Mouse (Mus musculus): ENCODE data around the gene Nxn. TPM values are rescaled to one million over a fixed set of nuclear protein-coding genes. Genes with fewer than 3 reads are reported as not detected.

Nxn gene
- total and polyA plus RNA-seq, 3 experiments = 52.8 to 54.3 (median 53.0) TPM

DNA sequence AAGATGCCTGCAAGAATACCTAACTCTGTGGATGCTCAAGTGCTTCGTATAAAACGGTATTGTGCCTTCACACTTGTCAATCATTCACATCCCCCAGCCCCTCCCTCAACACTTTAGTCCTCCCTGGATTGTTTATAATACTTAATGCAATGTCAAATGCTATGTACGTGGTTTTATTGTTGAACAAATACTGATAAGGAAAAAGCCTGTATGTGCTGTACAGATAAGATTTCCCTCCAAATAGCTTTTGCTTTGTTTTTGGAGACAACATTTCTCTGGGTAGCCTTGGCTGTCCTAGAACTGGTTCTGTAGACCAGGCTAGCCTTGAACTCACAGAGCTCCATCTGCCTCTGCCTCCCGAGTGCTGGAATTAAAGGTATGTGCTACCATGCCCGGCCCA lies 59.1 kb downstream of the Nxn start:
- Histone ChIP-seq H3K4me3 (ENCODE audit: control insufficient read depth in 1 of 2, insufficient read depth in 1 of 2, low read depth in 2 of 2, low read length in 2 of 2) (no peak overlapping the region), H3K9me3 (replicated peaks; ENCODE audit: insufficient read depth, low read length) (no peaks in the 10 kb centered on the region), H3K27ac (ENCODE audit: control insufficient read depth, low read depth, low read length) (no peak overlapping the region), H3K36me3 (ENCODE audit: control insufficient read depth in 1 of 2, insufficient read depth in 2 of 2, low read length in 2 of 2) (peaks cover 0 to 10% of the 10 kb centered on the region in 2 experiments; a peak in 2 of 4 replicates), H3K4me1 (ENCODE audit: control insufficient read depth in 1 of 2, insufficient read depth in 2 of 2, low read length in 2 of 2) (no peaks in the 10 kb centered on the region), H3K27me3 (ENCODE audit: control insufficient read depth in 1 of 2, insufficient read depth in 2 of 2, low read length in 2 of 2) (no peaks in the 10 kb centered on the region), H3K79me2 (ENCODE audit: control insufficient read depth, insufficient read depth, low read length, poor library complexity) (no peaks in the 10 kb centered on the region), H3K9ac (ENCODE audit: control insufficient read depth, low read depth, low read length, poor library complexity, severe bottlenecking) (no peak overlapping the region)
- TF ChIP-seq EP300 (IDR thresholded peaks at IDR 0.05; ENCODE audit: low read depth in 1 of 2, low read length in 2 of 2) = peak; percentile 60 to 68; a peak in 2 of 4 replicates
- TF ChIP-seq TCF12 (IDR thresholded peaks at IDR 0.05; ENCODE audit: low read depth, low read length) = peak; percentile 83
- 0 out of 2 replicates have a peak, but pooled peaks have one; percentile 37 for TF ChIP-seq RCOR1 (IDR thresholded peaks at IDR 0.05; ENCODE audit: low read depth, low read length)
- no peak for TF ChIP-seq ZMIZ1 (IDR thresholded peaks at IDR 0.05; ENCODE audit: low read depth, low read length)
- no peak for TF ChIP-seq CTCF (IDR thresholded peaks at IDR 0.05 in 2 of 3, conservative IDR thresholded peaks at IDR 0.05 in 1 of 3; ENCODE audit: control insufficient read depth in 1 of 3, insufficient read depth in 1 of 3, low read depth in 2 of 3, low read length in 3 of 3, poor library complexity in 1 of 3, severe bottlenecking in 1 of 3)
- TF ChIP-seq JUND (IDR thresholded peaks at IDR 0.05; ENCODE audit: low read depth, low read length) = no peak
- no peak for TF ChIP-seq RAD21 (IDR thresholded peaks at IDR 0.05; ENCODE audit: low read depth, low read length)
- no peak for TF ChIP-seq MEF2A (IDR thresholded peaks at IDR 0.05; ENCODE audit: extremely low read depth, insufficient replicate concordance, low read depth, low read length, poor library complexity, severe bottlenecking)
- TF ChIP-seq GATA1 (IDR thresholded peaks at IDR 0.05; ENCODE audit: low read depth, low read length) = peak; percentile 74
- no peak for TF ChIP-seq MXI1 (IDR thresholded peaks at IDR 0.05; ENCODE audit: low read depth, low read length)
- TF ChIP-seq TAL1 (IDR thresholded peaks at IDR 0.05; ENCODE audit: low read length) = no peak
- peak; percentile 25 for DNase-seq (ENCODE audit: low read depth, low spot score)

GRCm38 (mm10) chr11:76339141-76339540 lies 59.8 kb downstream of the Nxn start:
- no peak for TF ChIP-seq MYC (IDR thresholded peaks at IDR 0.05; ENCODE audit: low read depth, low read length)
- TF ChIP-seq HCFC1 (IDR thresholded peaks at IDR 0.05; ENCODE audit: low read depth, low read length) = no peak
- TF ChIP-seq TCF12 (IDR thresholded peaks at IDR 0.05; ENCODE audit: low read depth, low read length) = no peak
- TF ChIP-seq JUND (IDR thresholded peaks at IDR 0.05; ENCODE audit: low read depth, low read length) = no peak
- TF ChIP-seq CTCF (IDR thresholded peaks at IDR 0.05 in 2 of 3, conservative IDR thresholded peaks at IDR 0.05 in 1 of 3; ENCODE audit: control insufficient read depth in 1 of 3, insufficient read depth in 1 of 3, low read depth in 2 of 3, low read length in 3 of 3, poor library complexity in 1 of 3, severe bottlenecking in 1 of 3) = no peak
- TF ChIP-seq NRF1 (IDR thresholded peaks at IDR 0.05; ENCODE audit: insufficient read depth, low read depth, low read length, poor library complexity, severe bottlenecking) = no peak
- TF ChIP-seq POLR2AphosphoS2 (IDR thresholded peaks at IDR 0.05; ENCODE audit: low read length) = no peak
- TF ChIP-seq GABPA (IDR thresholded peaks at IDR 0.05; ENCODE audit: low read depth, low read length) = no peak
- TF ChIP-seq POLR2A (IDR thresholded peaks at IDR 0.05; ENCODE audit: control insufficient read depth in 1 of 2, insufficient read depth in 1 of 2, low read depth in 1 of 2, low read length in 2 of 2, poor library complexity in 1 of 2) = no peak
- no peak for TF ChIP-seq RCOR1 (IDR thresholded peaks at IDR 0.05; ENCODE audit: low read depth, low read length)
- Histone ChIP-seq H3K27ac (ENCODE audit: control insufficient read depth, low read depth, low read length) (no peak overlapping the region), H3K36me3 (ENCODE audit: control insufficient read depth in 1 of 2, insufficient read depth in 2 of 2, low read length in 2 of 2) (peaks cover 0 to 10% of the 10 kb centered on the region in 2 experiments; a peak in 2 of 4 replicates), H3K9me3 (replicated peaks; ENCODE audit: insufficient read depth, low read length) (no peaks in the 10 kb centered on the region), H3K4me1 (ENCODE audit: control insufficient read depth in 1 of 2, insufficient read depth in 2 of 2, low read length in 2 of 2) (no peaks in the 10 kb centered on the region), H3K4me3 (ENCODE audit: control insufficient read depth in 1 of 2, insufficient read depth in 1 of 2, low read depth in 2 of 2, low read length in 2 of 2) (no peak overlapping the region), H3K79me2 (ENCODE audit: control insufficient read depth, insufficient read depth, low read length, poor library complexity) (no peaks in the 10 kb centered on the region), H3K9ac (ENCODE audit: control insufficient read depth, low read depth, low read length, poor library complexity, severe bottlenecking) (no peak overlapping the region), H3K27me3 (ENCODE audit: control insufficient read depth in 1 of 2, insufficient read depth in 2 of 2, low read length in 2 of 2) (no peaks in the 10 kb centered on the region)
- no peak for DNase-seq (ENCODE audit: low read depth, low spot score)
